Mouse (Mus musculus) cerebellum, postnatal 25 days (tissue): ENCODE results near the gene Gm4737.
A peak's percentile ranks its signal among the peaks of the same experiment; 100 is the strongest.
"Not testable (repeated sequence)": the region's sequence is repeated elsewhere in the genome, so short reads cannot be mapped to it uniquely, and the experiment has no call there.

ENCODE experiments used
- DNase-seq, 2 experiments: peaks; one replicate each; pipeline ENCODE4 v3.0.0; 2021; ENCODE audit warnings: mixed read lengths in 2 of 2

Gene Gm4737

DNA sequence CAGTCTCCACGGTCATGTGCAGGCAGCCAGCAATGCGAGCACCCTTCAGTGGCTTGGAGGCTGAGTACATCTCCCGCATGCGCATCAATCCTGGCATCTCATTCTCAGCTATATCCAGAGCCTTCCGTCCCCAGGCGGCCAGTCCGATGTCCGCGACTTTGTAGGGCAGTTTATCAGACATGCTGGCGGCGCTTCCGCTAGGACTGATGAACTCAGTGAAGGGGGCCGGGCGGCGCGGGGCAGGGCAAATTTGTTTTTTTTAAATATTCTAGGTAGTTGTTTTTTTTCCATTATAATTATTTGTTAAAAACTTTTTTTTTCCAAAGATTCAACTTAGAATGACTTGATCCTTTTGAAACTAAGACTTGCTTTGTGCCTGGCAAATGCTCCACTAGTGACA, at the start of gene Gm4737:
TSS of gene Gm4737 (minus strand) at position 246 of the 400 bp plus-strand sequence.
- DNase-seq, result not testable (repeated sequence)

DNA sequence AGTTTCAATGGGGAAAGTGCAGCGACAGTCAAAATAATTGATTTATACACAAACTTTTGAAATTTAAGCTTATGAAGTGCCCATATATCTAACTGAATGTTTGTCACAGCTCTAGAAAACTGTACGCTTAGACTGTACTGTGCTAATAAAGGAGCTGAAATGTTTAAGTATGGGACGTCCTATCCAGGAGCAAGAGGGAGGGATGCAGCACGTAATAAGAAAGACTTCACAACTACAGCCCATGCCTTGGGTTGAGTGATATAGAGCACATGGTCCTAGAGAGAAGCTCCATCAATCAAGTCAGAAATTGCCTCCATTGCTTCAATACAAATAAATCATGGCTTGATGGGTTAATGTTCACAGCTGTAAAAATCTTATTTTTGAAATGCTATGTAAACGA, 40.9 kb upstream of the Gm4737 start:
- no peak for DNase-seq

DNA sequence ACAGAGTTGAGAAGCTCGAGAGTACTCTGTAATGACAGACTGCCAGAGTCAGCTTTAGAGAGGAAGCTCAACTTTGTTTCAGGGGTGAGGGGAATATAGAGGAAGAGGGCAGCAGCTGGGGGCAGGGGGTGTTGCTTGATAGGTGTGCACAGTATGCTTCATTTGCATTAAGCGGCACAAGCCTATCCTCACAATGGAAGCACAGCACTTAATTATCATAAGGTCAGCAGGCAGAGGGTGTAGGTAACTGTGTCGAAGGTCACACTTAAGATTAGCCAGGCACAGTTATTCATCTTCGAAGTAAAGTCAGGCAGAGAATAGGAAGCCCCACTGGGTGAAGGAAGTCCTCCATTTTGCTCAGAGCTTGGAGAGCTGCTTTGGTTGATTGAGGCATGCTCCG, 28.2 kb upstream of the Gm4737 start:
- no peak for DNase-seq

DNA sequence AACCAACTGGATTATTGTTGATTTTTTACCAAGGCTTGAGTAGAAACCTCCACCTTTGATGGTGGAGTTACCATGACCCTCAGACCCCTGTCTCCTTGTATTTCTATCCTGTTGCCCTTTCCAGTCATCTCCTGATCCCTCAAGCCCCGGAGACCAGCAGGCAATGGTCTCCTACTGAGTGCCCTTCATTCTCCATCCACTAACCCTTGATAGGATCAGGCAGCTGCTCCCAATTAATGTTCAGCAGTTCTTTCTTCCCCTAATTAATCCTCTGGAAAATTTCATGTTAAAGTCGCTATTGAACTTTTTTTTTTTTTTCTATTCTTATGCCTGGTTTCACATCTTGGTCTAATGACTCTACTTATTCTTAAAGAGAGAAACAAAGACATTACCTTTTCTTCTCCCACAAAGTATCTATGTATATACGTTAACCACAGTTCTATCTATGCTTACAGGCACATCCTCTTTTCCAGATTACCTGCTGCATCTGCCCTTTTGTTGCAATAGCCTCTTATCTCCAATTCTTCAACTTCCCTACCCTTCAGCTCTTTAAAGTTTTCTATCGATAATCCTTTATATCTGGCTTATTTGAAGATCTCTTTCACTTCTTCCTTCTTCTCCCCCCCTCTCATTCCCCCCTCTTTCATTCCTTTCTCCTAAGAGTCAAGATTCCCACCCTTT, 23.4 kb upstream of the Gm4737 start:
- no peak for DNase-seq

DNA sequence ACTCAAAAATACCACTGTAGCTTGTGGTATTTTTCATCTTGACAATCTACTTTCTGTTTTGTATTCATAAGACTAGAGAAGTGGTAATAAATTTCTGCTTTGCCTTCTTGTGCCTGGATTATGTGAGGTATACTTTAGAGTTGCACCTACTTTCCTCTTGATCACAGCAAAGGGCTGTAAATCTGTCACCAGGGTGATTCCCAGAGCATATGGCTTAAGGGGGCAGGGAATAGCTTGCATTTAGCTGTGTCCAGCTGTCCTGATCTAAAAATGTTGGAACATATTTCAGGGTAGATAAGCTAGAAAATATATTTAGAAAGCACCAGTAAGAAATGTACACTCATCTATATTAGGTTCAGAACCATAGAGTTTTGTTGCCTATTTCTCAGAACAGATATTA, 18.2 kb upstream of the Gm4737 start:
- no peak for DNase-seq

DNA sequence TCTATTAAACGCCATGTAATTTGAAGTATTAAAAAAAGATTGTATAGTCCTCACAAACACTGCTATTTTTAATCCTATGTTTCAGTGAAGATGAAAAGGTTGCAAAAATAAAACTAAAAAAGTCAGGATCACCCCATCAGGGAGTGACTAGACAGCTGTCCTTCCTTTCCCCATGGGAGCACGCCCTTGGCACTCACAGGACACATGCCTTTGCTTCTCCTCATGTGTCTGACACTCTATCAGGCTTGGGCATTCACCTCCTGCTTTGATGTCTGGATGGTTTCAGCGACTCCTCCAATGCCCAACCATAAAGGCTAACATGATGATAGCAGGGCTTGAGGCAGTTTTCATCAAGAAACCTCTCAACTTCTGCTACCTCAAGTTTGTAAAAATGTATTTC, 12.1 kb upstream of the Gm4737 start:
- no peak for DNase-seq

DNA sequence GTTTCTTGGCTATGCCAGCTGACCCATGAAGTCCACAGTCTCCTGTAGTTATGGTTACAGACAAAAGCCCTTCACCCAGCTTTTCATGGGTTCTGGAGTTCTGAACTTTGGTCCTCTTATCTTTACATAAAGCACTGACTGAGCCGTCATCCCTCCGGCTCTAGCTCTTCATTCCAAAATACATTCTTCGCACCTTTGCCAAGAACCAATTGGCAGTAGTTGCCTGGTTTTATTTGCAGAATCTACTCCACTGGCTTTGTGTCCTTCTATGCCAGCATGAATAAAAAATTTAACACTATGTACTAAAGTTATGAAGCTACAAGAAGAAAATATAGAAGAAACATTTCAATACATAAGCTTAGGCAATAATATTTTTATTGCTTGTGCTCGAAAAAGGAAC, 10.4 kb upstream of the Gm4737 start:
- DNase-seq, result no peak

DNA sequence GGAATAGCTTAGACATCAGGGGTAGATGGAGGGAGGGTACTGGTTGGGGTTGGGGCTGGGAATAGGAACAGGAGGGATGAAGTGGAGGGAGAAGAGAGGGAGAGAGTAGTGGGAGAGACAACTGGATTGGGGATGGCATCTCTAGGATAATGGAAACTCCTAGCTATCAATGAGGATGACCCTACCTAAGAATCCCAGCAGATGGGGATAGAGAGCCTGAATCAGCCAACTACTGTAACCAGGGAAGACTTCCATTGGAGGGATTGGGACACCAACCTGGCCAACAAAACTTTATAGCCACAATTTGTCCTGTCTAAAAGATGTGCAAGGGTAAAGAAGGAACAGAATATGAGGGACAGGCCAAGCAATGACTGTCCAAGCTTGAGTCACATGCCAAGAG, 3.7 kb downstream of the Gm4737 start:
- no peak for DNase-seq

DNA sequence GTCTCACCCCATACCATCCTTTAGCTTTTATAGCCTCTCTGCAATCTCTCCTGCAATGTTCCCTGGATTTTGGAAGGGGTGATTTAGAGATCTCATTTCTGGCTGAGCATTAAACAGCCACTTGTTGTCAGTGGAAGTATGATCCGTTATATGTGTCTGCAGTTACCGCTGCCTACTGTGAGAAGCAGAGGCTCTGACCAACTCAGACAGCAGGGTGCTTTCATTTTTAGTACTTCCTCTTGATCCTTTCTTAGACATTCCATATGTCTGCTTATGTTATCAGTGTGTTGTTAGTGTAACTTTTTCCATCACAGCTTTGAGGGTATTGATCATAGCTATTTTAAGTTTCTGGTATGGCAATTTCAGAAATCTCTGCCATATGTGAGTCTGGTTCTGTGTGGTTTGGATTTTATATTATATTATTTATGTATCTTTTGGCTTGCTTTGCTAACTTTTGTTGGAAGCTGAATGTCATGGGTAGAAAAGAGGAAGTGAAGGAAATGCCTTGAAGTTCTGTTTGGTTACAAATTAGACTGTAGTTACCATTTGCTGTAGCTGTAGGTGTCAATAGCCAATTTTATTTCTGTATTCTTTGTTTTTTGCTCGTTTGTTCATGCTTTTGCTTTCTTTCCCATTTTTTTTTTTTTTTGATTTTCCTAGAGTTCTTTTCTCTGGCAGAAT, 6.1 kb downstream of the Gm4737 start:
- no peak for DNase-seq

DNA sequence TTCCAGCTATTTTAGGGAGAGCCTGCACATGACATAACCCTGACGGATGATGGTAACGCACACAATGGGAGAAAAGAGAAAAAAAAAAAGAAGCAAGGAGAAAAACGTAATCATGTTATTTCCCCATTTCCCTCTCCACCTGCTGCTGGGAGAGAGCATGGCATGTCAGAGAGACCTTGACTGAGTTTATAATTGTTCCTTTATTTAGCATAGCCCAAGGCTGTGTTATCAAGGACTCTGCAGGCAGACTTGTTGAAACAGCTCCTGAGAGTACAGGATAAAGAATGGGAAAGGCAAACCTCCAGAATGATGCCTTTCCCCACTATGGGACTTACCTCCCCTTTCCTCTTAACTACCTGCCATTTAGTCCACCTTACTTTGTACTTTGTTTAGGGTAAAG, 7.9 kb downstream of the Gm4737 start:
- DNase-seq, result no peak

DNA sequence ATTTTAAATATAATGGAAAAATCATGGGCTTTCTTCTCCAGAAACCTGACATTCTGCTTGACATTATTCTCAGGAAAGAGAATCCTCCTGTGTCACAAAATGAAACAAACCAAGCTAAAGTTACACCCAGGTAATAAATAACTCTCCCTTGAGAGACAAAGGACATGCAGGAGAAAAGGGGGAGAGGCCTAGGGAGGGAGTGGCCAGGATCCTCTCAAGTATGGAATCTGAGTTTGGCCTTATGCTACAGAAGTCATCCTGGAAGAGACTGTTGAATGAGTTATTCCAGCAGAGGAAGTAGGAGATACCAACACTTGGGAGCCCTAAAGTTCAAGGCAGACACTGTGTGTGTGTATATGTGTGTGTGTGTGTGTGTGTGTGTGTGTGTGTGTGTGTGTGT, 32.6 kb downstream of the Gm4737 start:
- no peak for DNase-seq

DNA sequence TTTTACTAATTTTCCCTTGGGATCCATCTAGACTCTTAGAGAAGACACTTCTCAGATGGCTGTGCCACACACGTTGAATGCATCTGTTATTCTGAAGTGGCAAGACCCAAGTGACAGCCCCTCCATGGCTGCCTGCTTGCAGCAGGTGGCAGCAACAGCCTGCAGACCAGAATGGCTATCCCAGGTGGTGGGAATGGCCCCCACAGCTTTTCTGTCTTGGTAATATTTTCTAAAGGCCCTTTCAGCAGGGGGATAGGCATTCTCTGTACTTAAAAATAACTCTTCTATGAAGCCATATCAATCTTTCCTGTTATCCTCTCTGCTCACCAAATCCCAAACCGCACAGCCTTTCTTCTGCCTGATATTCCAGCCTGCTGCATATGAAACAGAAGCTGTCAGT, 33.5 kb downstream of the Gm4737 start:
- DNase-seq, result peak; percentile 10 to 25

DNA sequence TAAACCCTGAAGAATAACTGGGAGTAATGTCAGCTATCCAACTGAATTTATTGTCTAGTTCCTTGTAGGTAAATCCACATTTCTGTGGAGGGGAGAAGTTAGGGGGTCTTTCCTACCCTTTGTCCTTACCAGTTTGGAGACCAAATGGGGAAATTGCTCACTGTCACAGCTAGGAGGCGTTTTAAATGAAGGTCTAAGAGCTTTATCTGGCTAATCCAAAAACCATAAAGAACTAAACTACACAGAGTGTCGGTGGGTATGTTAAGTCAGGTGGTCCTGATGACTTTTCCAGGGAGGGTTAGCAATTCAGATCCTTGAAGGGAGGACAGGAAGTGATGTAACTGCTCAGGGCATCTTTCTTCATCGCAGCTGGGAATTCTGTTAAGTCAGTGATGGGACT, 34.3 kb downstream of the Gm4737 start:
- no peak for DNase-seq

DNA sequence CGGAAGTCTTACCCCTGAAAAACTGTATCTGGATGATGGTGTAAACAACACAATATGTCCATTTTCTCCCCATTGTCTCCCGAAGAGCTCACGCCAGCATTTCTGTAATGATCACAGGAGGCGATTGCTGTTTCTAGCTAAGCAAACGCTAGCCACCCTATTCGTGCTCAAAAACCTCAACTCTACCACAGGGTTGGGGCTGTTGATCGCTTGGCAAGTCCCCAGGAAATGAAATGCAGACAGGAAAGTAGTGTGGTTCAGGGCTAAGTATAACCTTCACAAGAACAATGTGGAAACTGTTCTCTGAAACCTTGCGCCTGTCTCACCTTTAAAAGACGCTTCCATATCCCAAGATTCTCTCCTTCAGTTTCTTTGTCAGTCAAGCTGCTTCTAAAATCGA, 34.9 kb downstream of the Gm4737 start, which contains the start of gene Cd96:
TSS of gene Cd96 (minus strand) at position 232 of the 400 bp plus-strand sequence.
- no peak for DNase-seq

DNA sequence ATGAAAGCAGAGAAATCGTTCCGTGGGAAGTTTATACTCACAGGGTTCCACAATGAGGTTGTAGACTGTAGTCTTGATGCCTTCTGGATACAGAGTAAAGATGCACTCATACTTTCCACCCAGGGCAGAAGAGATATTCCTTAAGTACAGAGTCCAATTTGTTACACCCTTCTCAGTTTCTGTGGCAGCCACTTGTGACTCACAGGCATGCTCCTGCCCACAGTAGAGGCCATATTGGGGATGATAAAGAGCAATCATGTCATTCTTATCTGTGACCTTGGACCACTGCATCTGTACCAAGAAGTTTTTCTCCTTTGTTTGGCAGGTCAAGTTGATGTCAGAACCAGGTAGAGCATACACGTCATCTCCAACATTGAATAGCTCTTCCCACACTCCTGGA, 37.2 kb downstream of the Gm4737 start:
- DNase-seq, result no peak

DNA sequence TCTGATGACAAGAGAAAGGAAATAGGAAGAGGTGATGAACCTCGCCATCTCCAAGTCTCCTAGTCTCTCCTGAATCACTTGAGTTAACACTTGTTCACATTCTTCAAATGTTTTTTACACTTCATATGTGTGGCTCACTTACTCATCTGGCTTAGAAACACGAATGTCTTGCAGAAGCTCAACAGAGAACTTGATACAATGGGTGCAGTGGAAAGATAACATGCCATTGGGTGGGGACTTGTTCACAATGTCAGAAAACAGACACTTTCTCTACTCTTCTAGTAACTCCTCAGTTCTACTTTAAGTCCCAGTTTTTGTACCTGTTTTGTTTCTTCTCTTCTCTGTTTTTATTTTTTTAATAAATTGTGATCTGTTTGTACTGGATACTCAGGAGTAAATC, 40.1 kb downstream of the Gm4737 start:
- no peak for DNase-seq

DNA sequence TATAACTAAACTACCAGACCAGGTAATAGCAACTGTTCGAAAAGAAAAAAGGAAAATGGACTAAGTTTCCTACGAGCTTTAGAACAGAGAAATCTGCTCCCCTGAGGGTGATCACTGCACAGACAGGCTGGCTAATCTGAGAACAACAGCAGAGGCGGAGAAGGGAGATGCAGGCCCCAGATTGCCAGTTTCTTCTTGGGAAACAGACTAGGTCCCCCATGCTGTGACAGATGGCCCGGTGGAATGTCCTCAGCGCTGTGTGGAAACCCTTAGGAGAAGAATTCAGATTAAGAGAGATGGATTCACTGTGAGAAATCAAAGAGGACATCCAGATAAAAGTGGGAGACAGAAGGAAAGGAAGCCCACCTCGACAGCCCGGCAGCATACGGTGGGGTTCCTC, 45.3 kb downstream of the Gm4737 start:
- peak in 1 of 2 experiments; percentile 45 for DNase-seq

DNA sequence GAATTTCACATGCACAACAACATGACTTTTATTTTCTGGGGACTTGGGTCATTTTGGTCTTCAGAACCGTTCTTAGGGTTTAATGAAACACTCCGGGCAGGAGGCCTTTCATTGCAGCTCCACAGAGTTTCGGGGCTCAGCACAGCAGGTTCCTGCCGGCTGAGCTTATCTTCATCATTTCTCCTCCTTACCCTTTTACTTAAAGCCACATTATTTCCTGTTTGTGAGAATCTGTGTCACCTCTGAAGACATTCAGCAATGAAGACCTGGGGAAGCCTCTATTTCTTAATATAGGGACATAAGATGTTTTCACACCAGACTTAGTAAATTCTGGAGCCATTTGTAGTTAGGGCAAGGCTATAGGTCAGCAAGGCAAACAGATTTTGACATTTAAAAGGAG, 47.4 kb downstream of the Gm4737 start:
- DNase-seq, result no peak

DNA sequence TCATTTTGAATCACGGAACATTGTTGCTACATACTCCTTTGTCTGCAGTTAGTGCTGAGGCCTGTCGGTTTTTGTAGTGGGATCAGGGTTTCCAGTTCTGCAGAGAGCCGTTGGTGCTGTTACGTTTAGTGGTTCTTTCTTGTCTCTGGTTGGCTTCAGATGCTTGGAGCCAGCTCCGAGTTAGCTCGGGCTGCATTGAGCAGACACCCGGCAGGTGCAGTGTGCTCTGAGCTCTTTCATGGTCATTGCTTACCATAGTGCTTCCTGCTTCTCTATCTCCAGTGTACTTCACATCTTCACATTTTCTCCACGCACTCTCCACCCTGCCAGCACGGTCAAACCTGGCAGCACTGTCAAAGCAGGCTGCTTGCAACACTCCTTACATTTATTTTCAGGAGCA, 50.4 kb downstream of the Gm4737 start:
- no peak for DNase-seq
